ENCODE assay signal across 13 mouse cellular contexts in genomic region chr5:117761181-117761832, GRCm38 (mm10). TPM values are rescaled to one million over a fixed set of nuclear protein-coding genes. Genes with fewer than 3 reads are reported as not detected.
A peak's percentile ranks its signal among the peaks of the same experiment; 100 is the strongest.
DNase-seq lines count a peak whose midpoint lies in the region; TF ChIP-seq lines count a peak whose summit lies in the region.
"Had no signal": no experiment of that assay in that cellular context is flagged by ENCODE, and none has a peak within 500 bp of the region (broad histone marks: within the 10 kb centered on the region; RNA-seq: fewer than 3 reads in every experiment).

No protein-coding gene starts in this region.

- peak; percentile 74 for TF ChIP-seq CTCF in layer of hippocampus, adult 2 months (conservative IDR thresholded peaks at IDR 0.05)

- intact Hi-C loops in heart, postnatal 10 days (cut with DNase I), result no loop called here

- no peak overlapping the region for H3K27ac ChIP-seq in layer of hippocampus, adult 2 months
- H3K27ac ChIP-seq: heart, embryonic 10.5 days; hindbrain, embryonic 13.5 days; liver, embryonic 13.5 days had no signal

- peak; percentile 85 to 90 for DNase-seq in cerebellum, postnatal 10 days
- DNase-seq in cerebellum, adult 8-10 months, result no peak
- DNase-seq in layer of hippocampus, adult 2 months (ENCODE audit: low spot score in 2 of 2), result no peak
- no peak for DNase-seq in layer of hippocampus, adult 8-10 months (ENCODE audit: low spot score in 2 of 2)
- peak; percentile 4 for DNase-seq in 416B (ENCODE audit: low read depth)
- peak; percentile 4 for DNase-seq in WW6 (ENCODE audit: low read depth, low spot score)
- no peak for DNase-seq in heart, postnatal 10 days
- DNase-seq in natural killer cell, adult 2 months (ENCODE audit: low spot score in 2 of 2), result no peak
- DNase-seq: embryo, embryonic 11 days; liver, embryonic 13.5 days; retina, postnatal 1 day had no signal

- H3K4me3 ChIP-seq in layer of hippocampus, adult 2 months, result no peak overlapping the region
- H3K4me3 ChIP-seq: heart, embryonic 10.5 days; hindbrain, embryonic 13.5 days; liver, embryonic 13.5 days had no signal

RNA-seq across cellular contexts. Expression of gene Nos1, which starts 19.5 kb away (rescaled TPM):
- 10 to 100 TPM; 71.3 to 76.9 TPM for total RNA-seq in layer of hippocampus, adult 2 months (2021)
- total RNA-seq in layer of hippocampus, adult 8-10 months (2022), result 10 to 100 TPM; 56.9 to 82.5 (median 70.4) TPM
- total RNA-seq in heart, postnatal 10 days (2021), result under 1 TPM; 0.15 to 0.17 TPM

Comparison
In these comparisons a context has a peak if more than half of its experiments do, and no peak if none do; other contexts are left out.
1. DNase-seq: peak in cerebellum, postnatal 10 days (2 of 2), 416B (single experiment) and WW6 (single experiment); none in cerebellum, adult 8-10 months (single experiment), layer of hippocampus, adult 2 months (0 of 2), layer of hippocampus, adult 8-10 months (0 of 2), heart, postnatal 10 days (0 of 2) and natural killer cell, adult 2 months (0 of 2).
2. RNA of gene Nos1, which starts 19.5 kb away (total RNA-seq): 71.3 to 76.9 TPM in layer of hippocampus, adult 2 months and 56.9 to 82.5 TPM in layer of hippocampus, adult 8-10 months; 0.15 to 0.17 TPM in heart, postnatal 10 days; every median in the first group is over 10 times any median in the second.